In genomic region chr3:152758500-152759032, GRCm38 (mm10) we compare ENCODE assay signal across 1 mouse cellular context.
TF ChIP-seq lines count a peak whose summit lies in the region.

No protein-coding gene starts in this region.

TF ChIP-seq in CH12.LX, 34 proteins besides CTCF, POLR2A, EP300 and RAD21 (continued from another document):
- TF ChIP-seq IRF4 (IDR thresholded peaks at IDR 0.05; ENCODE audit: low read depth, low read length) (peak; percentile 60; the same call in 1 of the 2 replicates), MAZ (IDR thresholded peaks at IDR 0.05; ENCODE audit: low read depth, low read length) (peak; percentile 57; the same call in 1 of the 2 replicates), CHD1 (IDR thresholded peaks at IDR 0.05; ENCODE audit: low read depth, low read length) (no peak), TBP (conservative IDR thresholded peaks at IDR 0.05; ENCODE audit: low read depth, low read length) (no peak), JUND (conservative IDR thresholded peaks at IDR 0.05; ENCODE audit: low read depth, low read length) (peak; percentile 62), MAFK (IDR thresholded peaks at IDR 0.05; ENCODE audit: insufficient replicate concordance, low read length) (peak; percentile 63; the same call in 1 of the 2 replicates), SIN3A (IDR thresholded peaks at IDR 0.05; ENCODE audit: low read length) (peak; percentile 75)
